Mouse (Mus musculus) kidney, postnatal 0 days (tissue): ENCODE results near the gene Rec114. TPM values are rescaled to one million over a fixed set of nuclear protein-coding genes. Genes with fewer than 3 reads are reported as not detected.

Experiments used
- ATAC-seq: fragments of 200-750 bp; cut with Nextera tagmentation; replicated peaks from 2 replicates; pipeline ENCODE4 v1.8.0; 2017; ENCODE audit warnings: low read depth, moderate number of reproducible peaks, moderate TSS enrichment, moderate library complexity; ENCODE audit not compliant: low FRiP score
- DNase-seq: peaks from one replicate; pipeline ENCODE4 v3.0.0-alpha.2; 2016; ENCODE audit warnings: low spot score
- H3K27ac ChIP-seq: fragments of 300-500 bp; sonication (generic); 2 replicates; pipeline ENCODE4 v1.5.1; 2014; ENCODE audit warnings: mild to moderate bottlenecking
- H3K27me3 ChIP-seq: fragments of 300-500 bp; sonication (generic); 2 replicates; pipeline ENCODE4 v1.6.1; 2014; ENCODE audit warnings: low read length, mixed read lengths; ENCODE audit not compliant: insufficient read depth
- H3K36me3 ChIP-seq: fragments of 300-500 bp; sonication (generic); 2 replicates; pipeline ENCODE4 v1.6.1; 2014; ENCODE audit warnings: low read length, mixed read lengths; ENCODE audit not compliant: insufficient read depth
- H3K4me1 ChIP-seq: fragments of 300-500 bp; sonication (generic); replicated peaks from 2 replicates; pipeline ENCODE4 v1.6.1; 2014; ENCODE audit warnings: antibody characterized with exemption, low read length, mixed read lengths; ENCODE audit not compliant: insufficient read depth
- H3K4me2 ChIP-seq: fragments of 300-500 bp; sonication (generic); 2 replicates; pipeline ENCODE4 v1.6.1; 2014; ENCODE audit warnings: mild to moderate bottlenecking, low read length, moderate library complexity, mixed read lengths
- H3K4me3 ChIP-seq: fragments of 300-500 bp; sonication (generic); replicated peaks from 2 replicates; pipeline ENCODE4 v1.5.1; 2014; ENCODE audit warnings: low read depth, low read length
- H3K9ac ChIP-seq: fragments of 300-500 bp; sonication (generic); 2 replicates; pipeline ENCODE4 v1.6.1; 2014; ENCODE audit warnings: low read depth, low read length
- H3K9me3 ChIP-seq: fragments of 300-500 bp; sonication (generic); replicated peaks from 2 replicates; pipeline ENCODE4 v1.6.1; 2016; ENCODE audit warnings: low read length, inconsistent platforms, mixed read lengths
- CTCF ChIP-seq: IDR thresholded peaks from 2 replicates; pipeline ENCODE4 v1.5.1; 2016; ENCODE audit warnings: antibody characterized with exemption, low read depth, mild to moderate bottlenecking, moderate library complexity
- WGBS: fragments of 180-500 bp; shearing (Covaris S2); extraction: QIAGEN DNeasy Blood & Tissue Kit; methylation state at CpG from one replicate; pipeline ENCODE4 v1.1.7; 2014; 5-methylcytosine and 5-hydroxymethylcytosine counted together
- polyA plus RNA-seq: library from polyadenylated mRNA; unstranded; fragments of >200 nt; fragmentation: Nextera tagmentation; extraction: Ambion mirVana; gene quantifications from 2 replicates; pipeline ENCODE4 v1.2.1, GENCODE M21; 2015

The Rec114 gene
- polyA plus RNA-seq, 1 experiment from 2014 or later = 1.2 TPM

DNA sequence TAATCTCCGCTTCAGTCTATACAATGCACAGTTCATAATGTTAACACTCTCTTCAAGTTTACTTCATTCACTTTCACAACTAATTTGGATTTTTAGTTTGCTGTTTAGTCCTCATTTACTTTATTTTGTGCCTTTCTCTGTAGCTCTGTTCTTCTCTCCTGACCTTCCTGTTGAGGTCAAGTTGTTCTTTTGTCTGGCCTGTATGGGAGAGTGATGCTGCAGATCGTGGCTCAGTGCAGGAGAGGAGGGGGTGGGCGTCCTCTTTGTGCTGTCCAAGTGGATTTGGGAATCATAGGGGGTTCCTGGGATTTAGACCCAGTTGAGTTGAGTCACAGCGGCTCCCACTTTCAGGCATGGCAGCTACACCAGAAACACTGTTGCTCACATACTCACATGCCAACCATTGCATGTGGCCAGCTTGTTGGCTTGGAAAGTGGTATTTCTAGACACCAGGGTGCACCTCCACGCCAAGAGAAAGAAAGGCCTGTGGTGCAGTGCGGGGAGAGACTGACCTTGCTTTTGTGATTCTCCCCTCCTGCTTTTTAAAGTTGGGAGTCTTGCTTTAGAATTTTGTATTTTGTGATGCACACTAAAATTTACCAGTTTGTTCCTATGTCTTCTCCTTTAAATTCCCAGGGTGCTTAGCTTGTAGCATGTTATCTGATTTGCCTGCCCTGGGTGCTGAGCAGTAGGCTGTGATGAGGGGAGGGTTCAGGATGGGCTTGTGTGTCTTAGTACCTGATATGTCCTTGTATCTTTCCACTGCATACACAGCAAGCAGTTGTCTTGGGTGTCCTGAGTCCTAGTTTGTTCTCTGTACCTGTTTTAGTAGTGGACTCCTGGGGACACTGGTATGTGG lies 95.1 kb downstream of the Rec114 start:
- H3K36me3 ChIP-seq = peaks cover 13% of the 10 kb centered on the region
- DNase-seq = no peak
- no peak overlapping the region for H3K4me3 ChIP-seq
- no peaks in the 10 kb centered on the region for H3K9me3 ChIP-seq
- 83% methylated on average over 6 of the region's 6 CpGs for WGBS
- H3K27ac ChIP-seq = no peak overlapping the region
- no peak for TF ChIP-seq CTCF
- H3K4me1 ChIP-seq = no peaks in the 10 kb centered on the region
- no peak overlapping the region for H3K4me2 ChIP-seq
- H3K9ac ChIP-seq = no peak overlapping the region
- no peak for ATAC-seq
- no peaks in the 10 kb centered on the region for H3K27me3 ChIP-seq

DNA sequence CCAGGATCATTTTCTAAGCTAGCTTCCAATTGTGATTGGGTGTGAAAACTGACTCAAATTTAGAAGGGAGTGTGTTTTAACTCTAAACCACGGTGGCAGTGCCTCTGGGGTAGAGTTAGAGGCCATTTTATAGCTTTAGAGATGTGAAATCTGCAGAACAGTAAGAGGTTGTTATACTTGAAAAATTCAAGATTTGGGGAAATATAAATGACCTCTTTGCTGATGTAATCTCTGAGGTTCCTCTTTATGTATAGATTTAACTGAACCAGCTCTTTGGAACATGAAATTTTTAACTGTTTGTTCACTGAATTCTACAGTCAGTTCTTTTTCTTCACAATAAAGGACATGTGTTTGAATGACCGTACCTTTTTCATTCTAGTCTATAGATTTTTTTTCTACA lies 113.3 kb downstream of the Rec114 start:
- ATAC-seq (no peak), DNase-seq (no peak)
- Histone ChIP-seq H3K4me2 (no peak overlapping the region), H3K27ac (no peak overlapping the region), H3K4me3 (no peak overlapping the region), H3K36me3 (0 out of 2 replicates have a peak, but pooled peaks cover 11% of the 10 kb centered on the region), H3K4me1 (no peaks in the 10 kb centered on the region), H3K9me3 (no peaks in the 10 kb centered on the region), H3K27me3 (no peaks in the 10 kb centered on the region), H3K9ac (no peak overlapping the region)
- TF ChIP-seq CTCF = no peak
- WGBS = 77% methylated on average over 2 of the region's 2 CpGs

- Histone ChIP-seq H3K4me1 (no peaks in the 10 kb centered on the region; the same call in 1 of the 2 replicates), H3K27me3 (no peaks in the 10 kb centered on the region), H3K4me2 (no peak overlapping the region), H3K27ac (no peak overlapping the region), H3K4me3 (no peak overlapping the region), H3K36me3 (0 out of 2 replicates have a peak, but pooled peaks cover 11% of the 10 kb centered on the region), H3K9me3 (no peaks in the 10 kb centered on the region), H3K9ac (no peak overlapping the region)
- 77% methylated on average over 2 of the region's 2 CpGs for WGBS
- DNase-seq (no peak), ATAC-seq (no peak)
- no peak for TF ChIP-seq CTCF
Measured at GRCm38 (mm10) chr9:58627197-58627596, 116.6 kb downstream of the Rec114 start.

- no peaks in the 10 kb centered on the region for H3K9me3 ChIP-seq
- no peaks in the 10 kb centered on the region; the same call in 1 of the 2 replicates for H3K4me1 ChIP-seq
- H3K9ac ChIP-seq = no peak overlapping the region
- H3K27ac ChIP-seq = peak overlapping the region; percentile 62
- TF ChIP-seq CTCF = no peak
- H3K4me3 ChIP-seq = no peak overlapping the region
- ATAC-seq (no peak), DNase-seq (peak; percentile 81)
- 55% methylated on average over 1 of the region's 1 CpGs for WGBS
- no peaks in the 10 kb centered on the region for H3K27me3 ChIP-seq
- H3K36me3 ChIP-seq = 0 out of 2 replicates have a peak, but pooled peaks cover 5% of the 10 kb centered on the region
- no peak overlapping the region; the same call in 1 of the 2 replicates for H3K4me2 ChIP-seq
Measured at GRCm38 (mm10) chr9:58623009-58623408, 120.8 kb downstream of the Rec114 start.

DNA sequence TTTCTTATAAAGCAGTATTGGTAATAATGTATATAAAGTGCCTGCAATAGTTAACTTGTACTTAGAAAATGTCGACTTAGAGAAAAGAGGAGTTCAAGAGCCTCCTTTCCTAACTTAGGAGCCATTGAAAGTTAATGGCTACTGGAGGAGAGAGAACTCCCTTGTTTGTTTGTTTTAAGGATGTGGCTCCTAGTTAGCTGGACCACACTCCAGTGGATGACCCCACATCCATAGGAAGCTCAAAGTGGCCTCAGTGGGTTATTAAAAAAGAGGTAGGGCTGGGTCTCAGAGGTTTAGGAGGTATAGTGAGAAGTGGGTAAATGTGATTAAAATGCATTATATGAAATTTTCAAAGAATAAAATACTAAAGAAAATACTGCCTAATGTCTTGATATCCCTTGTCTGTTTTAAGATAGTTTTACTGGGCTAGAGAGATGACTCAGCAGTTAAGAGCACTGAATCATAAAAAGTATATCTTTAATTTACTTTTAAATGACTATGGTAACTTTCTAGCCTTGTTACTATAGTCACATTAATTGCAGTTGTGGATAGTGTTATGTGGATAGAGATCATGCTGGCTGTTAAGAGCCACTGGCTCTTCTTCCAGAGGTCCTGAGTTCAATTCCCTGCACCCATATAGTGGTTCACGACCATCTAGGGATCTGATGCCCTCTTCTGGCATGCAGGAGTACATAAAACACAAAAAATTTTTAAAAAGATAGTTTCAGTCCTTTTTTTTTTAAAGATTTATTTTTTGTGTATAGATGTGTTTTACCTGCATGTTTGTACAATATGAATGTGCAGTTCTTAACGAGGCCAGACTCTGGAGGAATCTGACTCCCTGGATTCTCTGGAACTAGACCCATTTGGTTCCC lies 128.5 kb downstream of the Rec114 start:
- ATAC-seq (no peak), DNase-seq (no peak)
- no peak overlapping the region for H3K9ac ChIP-seq
- no peak overlapping the region for H3K4me3 ChIP-seq
- WGBS = 73% methylated on average over 3 of the region's 3 CpGs
- no peaks in the 10 kb centered on the region for H3K36me3 ChIP-seq
- no peaks in the 10 kb centered on the region for H3K27me3 ChIP-seq
- no peak overlapping the region for H3K4me2 ChIP-seq
- H3K27ac ChIP-seq = no peak overlapping the region
- H3K9me3 ChIP-seq = no peaks in the 10 kb centered on the region
- H3K4me1 ChIP-seq = 0 out of 2 replicates have a peak, but pooled peaks cover 3% of the 10 kb centered on the region
- peak; percentile 40 for TF ChIP-seq CTCF

GRCm38 (mm10) chr9:58613790-58614189 lies 130.0 kb downstream of the Rec114 start:
- no peak for TF ChIP-seq CTCF
- no peaks in the 10 kb centered on the region for H3K27me3 ChIP-seq
- no peaks in the 10 kb centered on the region for H3K9me3 ChIP-seq
- ATAC-seq (no peak), DNase-seq (no peak)
- 87% methylated on average over 1 of the region's 1 CpGs for WGBS
- H3K36me3 ChIP-seq = no peaks in the 10 kb centered on the region
- H3K27ac ChIP-seq = peak overlapping the region; percentile 28; the same call in 1 of the 2 replicates
- no peak overlapping the region for H3K9ac ChIP-seq
- no peak overlapping the region for H3K4me3 ChIP-seq
- H3K4me1 ChIP-seq = 0 out of 2 replicates have a peak, but pooled peaks cover 3% of the 10 kb centered on the region
- no peak overlapping the region for H3K4me2 ChIP-seq

Other genes starting within 250 kb of the Rec114 start
- gene Cd276, start 188.5 kb downstream of the Rec114 start, polyA plus RNA-seq = 23.9 and 27.9 TPM in 2 replicates
- gene Nptn, start 161.7 kb downstream of the Rec114 start, polyA plus RNA-seq = 168 and 169 TPM in 2 replicates
- gene Hcn4, start 79.4 kb upstream of the Rec114 start, polyA plus RNA-seq = 0.18 and 0.24 TPM in 2 replicates